Mouse (Mus musculus) midbrain, embryonic 12.5 days (tissue): ENCODE measurements around the gene Uba7. TPM values are rescaled to one million over a fixed set of nuclear protein-coding genes. Genes with fewer than 3 reads are reported as not detected.

Source experiments
- ATAC-seq: fragments of 200-750 bp; cut with Nextera tagmentation; 2 replicates; pipeline ENCODE4 v1.8.0; 2017; ENCODE audit warnings: low read depth, moderate TSS enrichment, moderate library complexity; ENCODE audit not compliant: low FRiP score
- H3K27ac ChIP-seq: fragments of 300-500 bp; sonication (generic); replicated peaks from 2 replicates; pipeline ENCODE4 v1.5.1; 2016; ENCODE audit warnings: mild to moderate bottlenecking
- H3K27me3 ChIP-seq: fragments of 300-500 bp; sonication (generic); 2 replicates; pipeline ENCODE4 v1.6.1; 2016; ENCODE audit warnings: mild to moderate bottlenecking
- H3K36me3 ChIP-seq: fragments of 300-500 bp; sonication (generic); 2 replicates; pipeline ENCODE4 v1.6.1; 2016
- H3K4me1 ChIP-seq: fragments of 300-500 bp; sonication (generic); 2 replicates; pipeline ENCODE4 v1.6.1; 2016
- H3K4me2 ChIP-seq: fragments of 300-500 bp; sonication (generic); replicated peaks from 2 replicates; pipeline ENCODE4 v1.6.1; 2016; ENCODE audit warnings: mild to moderate bottlenecking, moderate library complexity
- H3K4me3 ChIP-seq: fragments of 300-500 bp; sonication (generic); 2 replicates; pipeline ENCODE4 v1.5.1; 2016; ENCODE audit warnings: mild to moderate bottlenecking
- H3K9ac ChIP-seq: fragments of 300-500 bp; sonication (generic); replicated peaks from 2 replicates; pipeline ENCODE4 v1.6.1; 2016; ENCODE audit warnings: mild to moderate bottlenecking, moderate library complexity
- H3K9me3 ChIP-seq: fragments of 300-500 bp; sonication (generic); 2 replicates; pipeline ENCODE4 v1.6.1; 2016; ENCODE audit warnings: mild to moderate bottlenecking
- WGBS: fragments of 180-500 bp; shearing (Covaris S2); methylation state at CpG from one replicate; pipeline ENCODE4 v1.1.7; 2016; 5-methylcytosine and 5-hydroxymethylcytosine counted together
- polyA plus RNA-seq: library from polyadenylated mRNA; unstranded; fragments of >200 nt; fragmentation: Nextera tagmentation; extraction: Ambion mirVana; gene quantifications from 2 replicates; pipeline ENCODE4 v1.2.1, GENCODE M21; 2016

Uba7 gene
- polyA plus RNA-seq, result 5.5 and 8.1 TPM in 2 replicates

GRCm38 (mm10) chr9:107975399-107976386 is at the start of gene Uba7:
Gene Uba7 (plus strand): TSS chr9:107975505.
- no peak within 1 kb of the TSS for H3K4me2 ChIP-seq
- no peaks in the 10 kb centered on the region for H3K9me3 ChIP-seq
- H3K4me3 ChIP-seq, result no peak within 1 kb of the TSS
- H3K27me3 ChIP-seq, result no peaks in the 10 kb centered on the region
- no peaks in the 10 kb centered on the region for H3K4me1 ChIP-seq
- WGBS, result 73% methylated on average over 12 of the region's 12 CpGs
- H3K27ac ChIP-seq, result no peak within 1 kb of the TSS
- no peak for ATAC-seq
- peaks cover 20% of the 10 kb centered on the region for H3K36me3 ChIP-seq
- no peak within 1 kb of the TSS for H3K9ac ChIP-seq

GRCm38 (mm10) chr9:107926920-107927420 is 48.3 kb upstream of the Uba7 start:
- Histone ChIP-seq H3K9ac (no peak overlapping the region), H3K27me3 (peaks cover 2% of the 10 kb centered on the region; the same call in 1 of the 2 replicates), H3K9me3 (no peaks in the 10 kb centered on the region), H3K4me1 (peaks cover 17% of the 10 kb centered on the region), H3K27ac (no peak overlapping the region), H3K4me2 (no peak overlapping the region), H3K4me3 (no peak overlapping the region), H3K36me3 (no peaks in the 10 kb centered on the region)
- ATAC-seq, result no peak
- WGBS, result 66% methylated on average over 9 of the region's 9 CpGs

GRCm38 (mm10) chr9:107927749-107928148 is 47.6 kb upstream of the Uba7 start:
- Histone ChIP-seq H3K27ac (no peak overlapping the region), H3K9ac (no peak overlapping the region), H3K9me3 (no peaks in the 10 kb centered on the region), H3K4me1 (peaks cover 21% of the 10 kb centered on the region), H3K4me2 (no peak overlapping the region), H3K27me3 (peaks cover 2% of the 10 kb centered on the region; the same call in 1 of the 2 replicates), H3K4me3 (no peak overlapping the region), H3K36me3 (no peaks in the 10 kb centered on the region)
- ATAC-seq, result no peak
- 84% methylated on average over 5 of the region's 5 CpGs for WGBS

- no peak for ATAC-seq
- H3K9ac ChIP-seq, result no peak within 1 kb of the TSS
- WGBS, result 76% methylated on average over 3 of the region's 3 CpGs
- H3K4me2 ChIP-seq, result no peak within 1 kb of the TSS
- H3K27ac ChIP-seq, result no peak within 1 kb of the TSS
- no peaks in the 10 kb centered on the region for H3K9me3 ChIP-seq
- H3K27me3 ChIP-seq, result peaks cover 2% of the 10 kb centered on the region; the same call in 1 of the 2 replicates
- peaks cover 21% of the 10 kb centered on the region for H3K4me1 ChIP-seq
- no peak within 1 kb of the TSS for H3K4me3 ChIP-seq
- no peaks in the 10 kb centered on the region for H3K36me3 ChIP-seq
Observed at GRCm38 (mm10) chr9:107928169-107928568, 47.1 kb upstream of the Uba7 start, which contains the start of gene Actl11. Gene Actl11 (plus strand): TSS chr9:107928469.

- Histone ChIP-seq H3K4me2 (no peak overlapping the region), H3K4me3 (no peak overlapping the region), H3K36me3 (no peaks in the 10 kb centered on the region), H3K27ac (no peak overlapping the region), H3K4me1 (peaks cover 23% of the 10 kb centered on the region), H3K9ac (no peak overlapping the region), H3K27me3 (peaks cover 30% of the 10 kb centered on the region), H3K9me3 (no peaks in the 10 kb centered on the region)
- WGBS, result 70% methylated on average over 4 of the region's 4 CpGs
- no peak for ATAC-seq
Observed at GRCm38 (mm10) chr9:107932221-107932620, 43.1 kb upstream of the Uba7 start.

- H3K9ac ChIP-seq, result no peak overlapping the region
- H3K27me3 ChIP-seq, result peaks cover 33% of the 10 kb centered on the region
- peaks cover 26% of the 10 kb centered on the region for H3K4me1 ChIP-seq
- no peak overlapping the region for H3K4me3 ChIP-seq
- H3K4me2 ChIP-seq, result no peak overlapping the region
- no peaks in the 10 kb centered on the region for H3K9me3 ChIP-seq
- no peak overlapping the region for H3K27ac ChIP-seq
- WGBS, result 93% methylated on average over 11 of the region's 11 CpGs
- no peak for ATAC-seq
- H3K36me3 ChIP-seq, result no peaks in the 10 kb centered on the region
Observed at GRCm38 (mm10) chr9:107934146-107934545, 41.2 kb upstream of the Uba7 start.

GRCm38 (mm10) chr9:107935374-107935773 is 39.9 kb upstream of the Uba7 start, which contains the start of gene Camkv:
Gene Camkv (plus strand): TSS chr9:107935674.
- Histone ChIP-seq H3K9ac (peak within 1 kb of the TSS; percentile 63), H3K4me2 (peak within 1 kb of the TSS; percentile 72), H3K9me3 (no peaks in the 10 kb centered on the region), H3K4me1 (peaks cover 26% of the 10 kb centered on the region), H3K27ac (no peak within 1 kb of the TSS), H3K4me3 (peak within 1 kb of the TSS; percentile 50), H3K36me3 (no peaks in the 10 kb centered on the region), H3K27me3 (peaks cover 33% of the 10 kb centered on the region)
- peak; percentile 23; the same call in 1 of the 2 replicates for ATAC-seq
- WGBS, result 7% methylated on average over 3 of the region's 3 CpGs

- H3K27ac ChIP-seq, result no peak overlapping the region
Observed at GRCm38 (mm10) chr9:107935790-107936214, 39.5 kb upstream of the Uba7 start.

GRCm38 (mm10) chr9:107936215-107936822 is 39.0 kb upstream of the Uba7 start:
- Histone ChIP-seq H3K27ac (no peak overlapping the region), H3K36me3 (no peaks in the 10 kb centered on the region), H3K27me3 (peaks cover 33% of the 10 kb centered on the region), H3K9ac (peak overlapping the region; percentile 63), H3K4me2 (peak overlapping the region; percentile 72), H3K9me3 (no peaks in the 10 kb centered on the region), H3K4me1 (peaks cover 26% of the 10 kb centered on the region), H3K4me3 (peak overlapping the region; percentile 50)
- peak; percentile 83 for ATAC-seq
- under 1% methylated on average over 29 of the region's 29 CpGs for WGBS

More at GRCm38 (mm10) chr9:107935790-107936214, 39.5 kb upstream of the Uba7 start:
- no peaks in the 10 kb centered on the region for H3K9me3 ChIP-seq
- H3K36me3 ChIP-seq, result no peaks in the 10 kb centered on the region
- H3K4me2 ChIP-seq, result peak overlapping the region; percentile 72
- H3K27me3 ChIP-seq, result peaks cover 33% of the 10 kb centered on the region
- H3K4me3 ChIP-seq, result peak overlapping the region; percentile 50
- peaks cover 26% of the 10 kb centered on the region for H3K4me1 ChIP-seq
- peak overlapping the region; percentile 63 for H3K9ac ChIP-seq
- ATAC-seq, result peak; percentile 54
- 1% methylated on average over 30 of the region's 41 CpGs for WGBS

- Histone ChIP-seq H3K4me1 (peaks cover 26% of the 10 kb centered on the region), H3K27me3 (peaks cover 33% of the 10 kb centered on the region), H3K27ac (no peak overlapping the region), H3K9ac (peak overlapping the region; percentile 63; the same call in 1 of the 2 replicates), H3K4me3 (peak overlapping the region; percentile 50), H3K4me2 (peak overlapping the region; percentile 72), H3K9me3 (no peaks in the 10 kb centered on the region), H3K36me3 (no peaks in the 10 kb centered on the region)
- 5% methylated on average over 3 of the region's 3 CpGs for WGBS
- 0 out of 2 replicates have a peak, but pooled peaks have one; percentile 21 for ATAC-seq
Observed at GRCm38 (mm10) chr9:107936831-107937230, 38.5 kb upstream of the Uba7 start.

- Histone ChIP-seq H3K27ac (no peak overlapping the region), H3K4me1 (peaks cover 15% of the 10 kb centered on the region), H3K9me3 (no peaks in the 10 kb centered on the region), H3K27me3 (no peaks in the 10 kb centered on the region), H3K4me2 (no peak overlapping the region), H3K4me3 (no peak overlapping the region), H3K9ac (no peak overlapping the region), H3K36me3 (peaks cover 6% of the 10 kb centered on the region; the same call in 1 of the 2 replicates)
- no peak for ATAC-seq
- 91% methylated on average over 31 of the region's 31 CpGs for WGBS
Observed at GRCm38 (mm10) chr9:107947241-107948194, 27.8 kb upstream of the Uba7 start.
